ENCODE assay signal across 8 mouse cellular contexts in the genomic region with DNA sequence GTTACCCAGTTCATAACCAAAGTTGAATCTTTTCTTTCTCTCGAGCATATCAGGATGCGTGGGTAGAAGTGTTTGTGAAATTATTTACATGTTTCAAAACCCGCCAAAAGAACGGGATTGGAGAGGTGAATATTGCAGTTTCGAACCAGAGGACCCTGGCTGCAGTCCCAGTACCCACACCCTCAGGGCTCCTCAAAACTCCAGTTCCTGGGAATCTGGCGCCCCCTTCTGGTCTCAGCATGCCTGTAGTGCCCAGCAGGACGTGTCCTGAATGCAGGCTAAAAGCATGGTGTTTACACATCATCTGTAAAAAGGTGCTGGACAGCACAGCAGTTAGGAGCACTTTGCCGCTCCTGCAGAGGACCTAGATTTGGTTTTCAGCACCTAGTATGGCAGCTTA. TPM values are rescaled to one million over a fixed set of nuclear protein-coding genes. Genes with fewer than 3 reads are reported as not detected.
DNase-seq lines count a peak whose midpoint lies in the region; ATAC-seq and TF ChIP-seq lines count a peak whose summit lies in the region.

No protein-coding gene starts in this region.

- H3K9ac ChIP-seq in hindbrain, postnatal 0 days (replicated peaks; ENCODE audit: low read length), result no peak overlapping the region
- no peak overlapping the region; the same call in 1 of the 2 replicates for H3K9ac ChIP-seq in liver, embryonic 16.5 days (ENCODE audit: low read depth, low read length)

- DNase-seq in urinary bladder, postnatal 14 days (ENCODE audit: low spot score), result peak; percentile 49
- no peak for DNase-seq in urinary bladder, postnatal 4 days (ENCODE audit: low spot score in 2 of 2)
- peak; percentile 66 for DNase-seq in hindbrain, postnatal 0 days (ENCODE audit: low spot score)
- DNase-seq in retina, adult 2 months (ENCODE audit: low read depth, low spot score), result peak; percentile 15

- TF ChIP-seq POLR2A in bone marrow macrophage, adult 2 months (IDR thresholded peaks at IDR 0.05; ENCODE audit: borderline replicate concordance, low read depth, low read length), result no peak

- ATAC-seq in hindbrain, postnatal 0 days, result no peak
- ATAC-seq in liver, embryonic 16.5 days (ENCODE audit: low read depth), result no peak
- no peak for ATAC-seq in inflammation-experienced regulatory T-cells, adult 6 months

- no peak overlapping the region for H3K27ac ChIP-seq in bone marrow macrophage, adult 2 months (ENCODE audit: insufficient read depth, low read depth, low read length)
- H3K27ac ChIP-seq in hindbrain, postnatal 0 days, result no peak overlapping the region
- H3K27ac ChIP-seq in liver, embryonic 16.5 days (ENCODE audit: low read length), result no peak overlapping the region

- peaks cover 3% of the 10 kb centered on the region; the same call in 1 of the 2 replicates for H3K9me3 ChIP-seq in erythroblast, embryonic 14.5 days (ENCODE audit: control insufficient read depth, low read length)
- no peaks in the 10 kb centered on the region for H3K9me3 ChIP-seq in hindbrain, postnatal 0 days (ENCODE audit: low read length)
- H3K9me3 ChIP-seq in liver, embryonic 16.5 days (replicated peaks; ENCODE audit: control insufficient read depth, low read length), result no peaks in the 10 kb centered on the region

- peaks cover 6% of the 10 kb centered on the region for H3K27me3 ChIP-seq in erythroblast, embryonic 14.5 days (ENCODE audit: control insufficient read depth)
- no peaks in the 10 kb centered on the region for H3K27me3 ChIP-seq in hindbrain, postnatal 0 days (ENCODE audit: insufficient read depth, low read length)
- no peaks in the 10 kb centered on the region for H3K27me3 ChIP-seq in liver, embryonic 16.5 days (ENCODE audit: control insufficient read depth, insufficient read depth, low read depth, low read length)

- H3K4me3 ChIP-seq in bone marrow macrophage, adult 2 months (ENCODE audit: insufficient read depth, low read length), result peak overlapping the region; percentile 57
- H3K4me3 ChIP-seq in erythroblast, embryonic 14.5 days (replicated peaks), result peak overlapping the region; percentile 98
- H3K4me3 ChIP-seq in hindbrain, postnatal 0 days (ENCODE audit: low read length), result no peak overlapping the region
- H3K4me3 ChIP-seq in liver, embryonic 16.5 days (ENCODE audit: low read depth, low read length), result peak overlapping the region; percentile 96; the same call in 1 of the 2 replicates

- 0 out of 2 replicates have a peak overlapping the region, but pooled peaks have one; percentile 75 for H3K4me2 ChIP-seq in hindbrain, postnatal 0 days (ENCODE audit: low read depth, low read length)
- H3K4me2 ChIP-seq in liver, embryonic 16.5 days (ENCODE audit: low read depth, low read length), result peak overlapping the region; percentile 71

- H3K4me1 ChIP-seq in bone marrow macrophage, adult 2 months (ENCODE audit: control insufficient read depth, insufficient read depth, low read length), result peaks cover 5% of the 10 kb centered on the region; the same call in 1 of the 2 replicates
- H3K4me1 ChIP-seq in erythroblast, embryonic 14.5 days (ENCODE audit: control insufficient read depth), result peaks cover 45% of the 10 kb centered on the region
- peaks cover 9% of the 10 kb centered on the region for H3K4me1 ChIP-seq in hindbrain, postnatal 0 days (ENCODE audit: insufficient read depth, low read length)
- peaks cover 17% of the 10 kb centered on the region for H3K4me1 ChIP-seq in liver, embryonic 16.5 days (ENCODE audit: control insufficient read depth, low read depth, low read length)

- H3K36me3 ChIP-seq in erythroblast, embryonic 14.5 days (ENCODE audit: control insufficient read depth), result peaks cover 16% of the 10 kb centered on the region
- H3K36me3 ChIP-seq in hindbrain, postnatal 0 days (ENCODE audit: insufficient read depth, low read length), result no peaks in the 10 kb centered on the region
- H3K36me3 ChIP-seq in liver, embryonic 16.5 days (ENCODE audit: control insufficient read depth, insufficient read depth), result peaks cover 3% of the 10 kb centered on the region; the same call in 1 of the 2 replicates

- peak; percentile 67 for TF ChIP-seq CTCF in bone marrow macrophage, adult 2 months (IDR thresholded peaks at IDR 0.05; ENCODE audit: low read depth, low read length)
- peak; percentile 63 for TF ChIP-seq CTCF in hindbrain, postnatal 0 days (IDR thresholded peaks at IDR 0.05; ENCODE audit: low read depth)

- WGBS in hindbrain, postnatal 0 days, result 63% methylated on average over 8 of the region's 8 CpGs
- 58% methylated on average over 8 of the region's 8 CpGs for WGBS in liver, embryonic 16.5 days (ENCODE audit: insufficient replicate concordance)

RNA-seq across cellular contexts. Expression of gene Paxbp1, which starts 1.2 kb away (rescaled TPM):
- polyA plus RNA-seq in bone marrow macrophage, adult 2 months (2012; ENCODE audit: insufficient read depth, insufficient read length, missing spikeins), result 91.7 and 108 TPM in 2 replicates
- polyA plus RNA-seq in erythroblast, embryonic 14.5 days (2012), result 1.5 and 2.1 TPM in 2 replicates
- 39.7 and 45.3 TPM in 2 replicates for total RNA-seq in hindbrain, postnatal 0 days (2014; rRNA removed)
- polyA plus RNA-seq in hindbrain, postnatal 0 days (2015; fragmentation: Nextera tagmentation; extraction: Ambion mirVana), result 22.8 and 27.2 TPM in 2 replicates
- polyA plus RNA-seq in liver, embryonic 16.5 days (2015; fragmentation: Nextera tagmentation; extraction: Ambion mirVana), result 15.4 and 18.3 TPM in 2 replicates
- 100 to 1,000 TPM in 2 of 3 experiments, 10 to 100 TPM in 1; 70.7 to 130 (median 118) TPM for polyA plus RNA-seq in inflammation-experienced regulatory T-cells, adult 6 months (2017; shearing (Covaris generic))

RNA-seq across cellular contexts. Expression of gene Synj1, which starts 34.4 kb away (rescaled TPM):
- polyA plus RNA-seq in bone marrow macrophage, adult 2 months (2012; ENCODE audit: insufficient read depth, insufficient read length, missing spikeins), result 91.7 and 118 TPM in 2 replicates
- 8.1 and 8.8 TPM in 2 replicates for polyA plus RNA-seq in erythroblast, embryonic 14.5 days (2012)
- total RNA-seq in hindbrain, postnatal 0 days (2014; rRNA removed), result 47.9 and 58.1 TPM in 2 replicates
- polyA plus RNA-seq in hindbrain, postnatal 0 days (2015; fragmentation: Nextera tagmentation; extraction: Ambion mirVana), result 42.4 and 50.5 TPM in 2 replicates
- polyA plus RNA-seq in liver, embryonic 16.5 days (2015; fragmentation: Nextera tagmentation; extraction: Ambion mirVana), result 20.4 and 23.8 TPM in 2 replicates
- 10 to 100 TPM; 31.5 to 33.9 (median 33.2) TPM for polyA plus RNA-seq in inflammation-experienced regulatory T-cells, adult 6 months (2017; shearing (Covaris generic))

RNA-seq across cellular contexts. Expression of gene 4932438H23Rik, which starts 49.4 kb away (rescaled TPM):
- polyA plus RNA-seq in bone marrow macrophage, adult 2 months (2012; ENCODE audit: insufficient read depth, insufficient read length, missing spikeins), result not detected in 2 replicates
- polyA plus RNA-seq in erythroblast, embryonic 14.5 days (2012), result not detected in 2 replicates
- total RNA-seq in hindbrain, postnatal 0 days (2014; rRNA removed), result 1.6 and 2.0 TPM in 2 replicates
- polyA plus RNA-seq in hindbrain, postnatal 0 days (2015; fragmentation: Nextera tagmentation; extraction: Ambion mirVana), result 0.94 and 2.0 TPM in 2 replicates
- not detected in 2 replicates for polyA plus RNA-seq in liver, embryonic 16.5 days (2015; fragmentation: Nextera tagmentation; extraction: Ambion mirVana)
- polyA plus RNA-seq in inflammation-experienced regulatory T-cells, adult 6 months (2017; shearing (Covaris generic)), result 1 to 10 TPM in 1 of 3 experiments, under 1 TPM in 2; 0.26 to 1.1 (median 0.36) TPM

Comparison
In these comparisons a context has a peak if more than half of its experiments do, and no peak if none do; other contexts are left out.
1. DNase-seq: peak in urinary bladder, postnatal 14 days (single experiment), hindbrain, postnatal 0 days (single experiment) and retina, adult 2 months (single experiment); none in urinary bladder, postnatal 4 days (0 of 2).